In genomic region chr2:34534996-34535395, GRCm38 (mm10) we compare ENCODE assay signal across 8 mouse cellular contexts.
DNase-seq lines count a peak whose midpoint lies in the region; ATAC-seq and TF ChIP-seq lines count a peak whose summit lies in the region.

No protein-coding gene starts in this region.

- no peaks in the 10 kb centered on the region for H3K9me3 ChIP-seq in hindbrain, embryonic 11.5 days (ENCODE audit: control insufficient read depth, low read length)
- no peaks in the 10 kb centered on the region for H3K9me3 ChIP-seq in hindbrain, embryonic 10.5 days
- H3K9me3 ChIP-seq in hindbrain, embryonic 16.5 days (ENCODE audit: control insufficient read depth, low read length) = no peaks in the 10 kb centered on the region

- 0 out of 2 replicates have a peak overlapping the region, but pooled peaks have one; percentile 11 for H3K9ac ChIP-seq in hindbrain, embryonic 11.5 days (ENCODE audit: low read depth, low read length)
- no peak overlapping the region for H3K9ac ChIP-seq in hindbrain, embryonic 16.5 days (ENCODE audit: low read depth, low read length)

- no peak overlapping the region for H3K4me3 ChIP-seq in hindbrain, embryonic 11.5 days (ENCODE audit: low read depth, low read length)
- H3K4me3 ChIP-seq in hindbrain, embryonic 10.5 days = no peak overlapping the region
- H3K4me3 ChIP-seq in hindbrain, embryonic 16.5 days (ENCODE audit: low read length) = no peak overlapping the region
- no peak overlapping the region for H3K4me3 ChIP-seq in gastrocnemius, adult 2 months

- peak; percentile 50 for DNase-seq in hindbrain, embryonic 11.5 days (ENCODE audit: low spot score)
- no peak for DNase-seq in hindbrain, embryonic 10.5 days (ENCODE audit: low spot score)
- peak; percentile 43 to 44 for DNase-seq in right cerebral cortex, postnatal 10 days (ENCODE audit: low spot score in 2 of 2)
- DNase-seq in right cerebral cortex, postnatal 36 days (ENCODE audit: low spot score in 2 of 2) = no peak
- DNase-seq in gastrocnemius, postnatal 10 days = no peak
- DNase-seq in frontal cortex, postnatal 14 days (ENCODE audit: low spot score in 2 of 2) = no peak
- no peak for DNase-seq in gastrocnemius, adult 2 months

- intact Hi-C loops in gastrocnemius, adult 2 months (cut with DNase I) = no loop called here

- H3K27me3 ChIP-seq in hindbrain, embryonic 11.5 days (ENCODE audit: control insufficient read depth, insufficient read depth, low read length) = no peaks in the 10 kb centered on the region
- H3K27me3 ChIP-seq in hindbrain, embryonic 10.5 days (ENCODE audit: insufficient read depth, poor library complexity, severe bottlenecking) = no peaks in the 10 kb centered on the region
- no peaks in the 10 kb centered on the region for H3K27me3 ChIP-seq in hindbrain, embryonic 16.5 days (replicated peaks; ENCODE audit: control insufficient read depth, insufficient read depth, low read length)

- H3K4me2 ChIP-seq in hindbrain, embryonic 11.5 days (replicated peaks; ENCODE audit: low read depth, low read length) = no peak overlapping the region
- H3K4me2 ChIP-seq in hindbrain, embryonic 16.5 days (ENCODE audit: low read length) = peak overlapping the region; percentile 34; the same call in 1 of the 2 replicates

- ATAC-seq in hindbrain, embryonic 11.5 days (ENCODE audit: low FRiP score) = no peak
- peak; percentile 85 for ATAC-seq in hindbrain, embryonic 16.5 days

- no peaks in the 10 kb centered on the region for H3K36me3 ChIP-seq in hindbrain, embryonic 11.5 days (ENCODE audit: control insufficient read depth, insufficient read depth, low read length)
- H3K36me3 ChIP-seq in hindbrain, embryonic 10.5 days = 0 out of 2 replicates have a peak, but pooled peaks cover 2% of the 10 kb centered on the region
- no peaks in the 10 kb centered on the region for H3K36me3 ChIP-seq in hindbrain, embryonic 16.5 days (ENCODE audit: control insufficient read depth, insufficient read depth, low read length)

- H3K27ac ChIP-seq in hindbrain, embryonic 11.5 days (ENCODE audit: low read depth, low read length) = no peak overlapping the region
- H3K27ac ChIP-seq in hindbrain, embryonic 10.5 days = no peak overlapping the region
- H3K27ac ChIP-seq in hindbrain, embryonic 16.5 days (ENCODE audit: low read depth, low read length) = 0 out of 2 replicates have a peak overlapping the region, but pooled peaks have one; percentile 36
- H3K27ac ChIP-seq in gastrocnemius, adult 2 months = no peak overlapping the region

- TF ChIP-seq CTCF in gastrocnemius, adult 2 months (IDR thresholded peaks at IDR 0.05) = no peak

- WGBS in hindbrain, embryonic 11.5 days = 60% methylated on average over 12 of the region's 12 CpGs
- whole genome bisulfite sequencing in hindbrain, embryonic 10.5 days = 75% methylated on average over 12 of the region's 12 CpGs
- WGBS in hindbrain, embryonic 16.5 days = 13% methylated on average over 12 of the region's 12 CpGs

- no peaks in the 10 kb centered on the region for H3K4me1 ChIP-seq in hindbrain, embryonic 11.5 days (replicated peaks; ENCODE audit: control insufficient read depth, insufficient read depth, low read length)
- H3K4me1 ChIP-seq in hindbrain, embryonic 10.5 days (replicated peaks) = peaks cover 4% of the 10 kb centered on the region; the same call in 1 of the 2 replicates
- H3K4me1 ChIP-seq in hindbrain, embryonic 16.5 days (ENCODE audit: control insufficient read depth, insufficient read depth, low read depth, low read length) = peaks cover 18% of the 10 kb centered on the region

Comparison
In these comparisons a context has a peak if more than half of its experiments do, and no peak if none do; other contexts are left out.
1. DNase-seq: peak in hindbrain, embryonic 11.5 days (single experiment) and right cerebral cortex, postnatal 10 days (2 of 2); none in hindbrain, embryonic 10.5 days (single experiment), right cerebral cortex, postnatal 36 days (0 of 2), gastrocnemius, postnatal 10 days (single experiment), frontal cortex, postnatal 14 days (0 of 2) and gastrocnemius, adult 2 months (single experiment).